Mouse (Mus musculus) adrenal gland, postnatal 14 days (tissue): ENCODE results near the gene Dock4. TPM values are rescaled to one million over a fixed set of nuclear protein-coding genes. Genes with fewer than 3 reads are reported as not detected.

Experiments used
- DNase-seq: peaks from one replicate; pipeline ENCODE4 v3.0.0; 2021; ENCODE audit warnings: mixed read lengths
- total RNA-seq: library from RNA; stranded (reverse); gene quantifications from 2 replicates; pipeline ENCODE4 v1.2.3, GENCODE M21; 2021

Dock4 gene
- total RNA-seq, 1 experiment from 2014 or later, result 19.9 TPM

GRCm38 (mm10) chr12:40654312-40654711, 208.6 kb downstream of the Dock4 start:
- DNase-seq, result no peak

- DNase-seq, result no peak
These were observed 210.1 kb downstream of the Dock4 start for GRCm38 (mm10) chr12:40655861-40656260.

GRCm38 (mm10) chr12:40656438-40656837, 210.7 kb downstream of the Dock4 start:
- DNase-seq, result no peak

- no peak for DNase-seq
These were observed 211.6 kb downstream of the Dock4 start for GRCm38 (mm10) chr12:40657229-40657885.

- peak; percentile 17 for DNase-seq
These were observed 213.9 kb downstream of the Dock4 start for GRCm38 (mm10) chr12:40659689-40660088.

- DNase-seq, result no peak
These were observed 223.7 kb downstream of the Dock4 start for GRCm38 (mm10) chr12:40669460-40669859.

- peak; percentile 14 for DNase-seq
These were observed 225.0 kb downstream of the Dock4 start for GRCm38 (mm10) chr12:40670766-40671165.

GRCm38 (mm10) chr12:40679713-40680112, 234.0 kb downstream of the Dock4 start:
- peak; percentile 5 for DNase-seq

GRCm38 (mm10) chr12:40680551-40680950, 234.8 kb downstream of the Dock4 start:
- DNase-seq, result peak; percentile 67

GRCm38 (mm10) chr12:40691444-40691843, 245.7 kb downstream of the Dock4 start:
- no peak for DNase-seq

GRCm38 (mm10) chr12:40694082-40694721, 248.4 kb downstream of the Dock4 start:
- no peak for DNase-seq

- no peak for DNase-seq
These were observed 252.6 kb downstream of the Dock4 start for GRCm38 (mm10) chr12:40698330-40698729.

GRCm38 (mm10) chr12:40702233-40702792, 256.6 kb downstream of the Dock4 start:
- DNase-seq, result no peak

- DNase-seq, result no peak
These were observed 258.5 kb downstream of the Dock4 start for GRCm38 (mm10) chr12:40704296-40704695.

- no peak for DNase-seq
These were observed 261.4 kb downstream of the Dock4 start for GRCm38 (mm10) chr12:40707108-40707507.

GRCm38 (mm10) chr12:40709094-40709493, 263.3 kb downstream of the Dock4 start:
- DNase-seq, result no peak

- no peak for DNase-seq
These were observed 266.5 kb downstream of the Dock4 start for GRCm38 (mm10) chr12:40712235-40712634.

GRCm38 (mm10) chr12:40714288-40714687, 268.5 kb downstream of the Dock4 start:
- no peak for DNase-seq

GRCm38 (mm10) chr12:40715174-40715573, 269.4 kb downstream of the Dock4 start:
- DNase-seq, result no peak

- no peak for DNase-seq
These were observed 282.6 kb downstream of the Dock4 start for GRCm38 (mm10) chr12:40728373-40728772.

- DNase-seq, result no peak
These were observed 285.0 kb downstream of the Dock4 start for GRCm38 (mm10) chr12:40730756-40731155.

GRCm38 (mm10) chr12:40745501-40745900, 299.7 kb downstream of the Dock4 start:
- no peak for DNase-seq

- DNase-seq, result peak; percentile 9
These were observed 300.3 kb downstream of the Dock4 start for GRCm38 (mm10) chr12:40746081-40746480.

GRCm38 (mm10) chr12:40759281-40759680, 313.5 kb downstream of the Dock4 start:
- no peak for DNase-seq
